Mouse (Mus musculus) liver, adult 2 months (tissue): ENCODE results near the gene Mob2.

ENCODE experiments used
- CTCF ChIP-seq: fragments of 200-500 bp; IDR thresholded peaks from 2 replicates; pipeline ENCODE4 v1.5.1; 2011; ENCODE audit warnings: low read depth, low read length, control low read depth
- POLR2A ChIP-seq: fragments of 200-500 bp; IDR thresholded peaks from 2 replicates; pipeline ENCODE4 v1.6.1; 2011; ENCODE audit warnings: low read length, control low read depth; ENCODE audit not compliant: insufficient read depth; ENCODE audit errors: extremely low read depth

DNA sequence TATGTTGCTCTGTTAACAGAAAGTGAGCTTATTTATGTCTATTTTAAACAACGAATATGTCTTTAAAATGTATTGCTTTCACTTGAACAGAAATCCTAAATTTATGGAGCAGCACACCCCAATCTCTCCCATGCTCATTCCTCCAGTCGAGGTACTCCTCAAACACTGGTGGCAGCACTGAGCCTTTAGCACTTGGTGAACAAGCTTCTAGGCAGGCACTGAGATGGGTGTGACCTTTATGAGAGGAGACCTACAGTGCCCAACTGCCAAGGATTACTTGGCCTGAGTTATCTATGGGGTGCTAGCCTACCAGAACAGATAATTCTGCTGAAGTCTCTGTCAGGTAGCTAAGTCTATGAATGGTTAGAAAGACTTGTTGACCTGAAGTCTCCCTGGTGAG, 41.2 kb downstream of the Mob2 start:
- TF ChIP-seq POLR2A (no peak), CTCF (peak; percentile 6; the same call in 1 of the 2 replicates)
